Mouse (Mus musculus): ENCODE measurements around the gene Chd9.

DNA sequence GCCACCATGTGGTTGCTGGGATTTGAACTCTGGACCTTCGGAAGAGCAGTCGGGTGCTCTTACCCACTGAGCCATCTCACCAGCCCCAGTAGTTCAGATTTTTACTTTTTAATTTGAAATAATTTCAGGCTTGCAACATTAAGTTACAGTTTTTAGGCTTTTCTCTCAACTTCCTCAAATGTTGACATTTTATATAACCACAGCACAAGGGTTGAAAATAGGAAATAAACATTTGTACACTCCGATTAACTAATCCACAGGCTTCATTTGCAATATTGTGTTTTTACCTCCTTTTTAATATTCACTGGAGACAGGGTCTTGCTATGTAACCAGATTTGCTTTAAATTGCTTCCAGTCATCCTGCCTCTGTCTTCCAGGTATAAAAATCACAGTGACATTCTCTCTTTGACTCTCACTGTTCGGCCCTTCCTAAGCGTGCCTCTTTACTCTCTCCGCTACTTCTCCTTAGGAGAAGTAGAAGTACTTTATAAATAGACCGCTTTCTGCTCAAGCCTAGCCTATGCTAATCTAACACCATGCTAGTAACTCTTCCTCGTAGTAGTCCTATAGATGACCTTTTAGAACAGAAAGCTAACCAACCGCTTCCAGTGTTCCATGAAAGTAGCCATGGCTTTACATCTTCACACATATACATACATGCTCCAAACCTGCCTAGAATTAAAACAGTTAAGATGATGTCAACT is 137.5 kb downstream of the Chd9 start:
- no peak for TF ChIP-seq GATA1 (IDR thresholded peaks at IDR 0.05; ENCODE audit: low read length)
- no peak for TF ChIP-seq TAL1 (IDR thresholded peaks at IDR 0.05; ENCODE audit: low read length)

All from erythroblast, embryonic 14.5 days (primary cell).